Mouse (Mus musculus): ENCODE measurements at regions not wholly inside any gene's neighbourhood (a gene's known extent, or its start where the extent isn't known, plus 50 kb on each side); places are given as distances from the start of the nearest gene placed in this dataset.

- Histone ChIP-seq H3K4me1 (replicated peaks; ENCODE audit: control insufficient read depth, insufficient read depth, low read length) (peaks cover 4% of the 10 kb centered on the region; the same call in 1 of the 2 replicates), H3K4me2 (ENCODE audit: low read depth, low read length, severe bottlenecking) (no peak overlapping the region), H3K36me3 (ENCODE audit: control insufficient read depth, insufficient read depth, low read length) (no peaks in the 10 kb centered on the region), H3K27ac (ENCODE audit: low read depth, low read length) (no peak overlapping the region), H3K4me3 (ENCODE audit: low read depth, low read length) (no peak overlapping the region), H3K9me3 (ENCODE audit: control insufficient read depth, low read length) (no peaks in the 10 kb centered on the region), H3K27me3 (ENCODE audit: control insufficient read depth, insufficient read depth, low read length) (peaks cover 2% of the 10 kb centered on the region; the same call in 1 of the 2 replicates), H3K9ac (ENCODE audit: low read length) (no peak overlapping the region)
- ATAC-seq (replicated peaks; ENCODE audit: low FRiP score) (no peak), DNase-seq (ENCODE audit: low spot score) (no peak)
- WGBS, result 28% methylated on average over 2 of the region's 2 CpGs
Measured at GRCm38 (mm10) chr2:146744396-146744795, 111.3 kb upstream of the Kiz start.

GRCm38 (mm10) chr2:146745012-146745682 lies 110.5 kb upstream of the Kiz start:
- H3K9ac ChIP-seq (ENCODE audit: low read length), result no peak overlapping the region; the same call in 1 of the 2 replicates
- no peaks in the 10 kb centered on the region for H3K36me3 ChIP-seq (ENCODE audit: control insufficient read depth, insufficient read depth, low read length)
- WGBS, result 52% methylated on average over 18 of the region's 18 CpGs
- no peak overlapping the region; the same call in 1 of the 2 replicates for H3K4me3 ChIP-seq (ENCODE audit: low read depth, low read length)
- H3K27me3 ChIP-seq (ENCODE audit: control insufficient read depth, insufficient read depth, low read length), result peaks cover 2% of the 10 kb centered on the region; the same call in 1 of the 2 replicates
- no peak overlapping the region for H3K27ac ChIP-seq (ENCODE audit: low read depth, low read length)
- DNase-seq (ENCODE audit: low spot score) (no peak), ATAC-seq (replicated peaks; ENCODE audit: low FRiP score) (no peak; the same call in none of the 2 replicates)
- peaks cover 4% of the 10 kb centered on the region; the same call in 1 of the 2 replicates for H3K4me1 ChIP-seq (replicated peaks; ENCODE audit: control insufficient read depth, insufficient read depth, low read length)
- H3K4me2 ChIP-seq (ENCODE audit: low read depth, low read length, severe bottlenecking), result 0 out of 2 replicates have a peak overlapping the region, but pooled peaks have one; percentile 22
- no peaks in the 10 kb centered on the region for H3K9me3 ChIP-seq (ENCODE audit: control insufficient read depth, low read length)

GRCm38 (mm10) chr2:146745683-146746047 lies 110.0 kb upstream of the Kiz start:
- H3K4me2 ChIP-seq (ENCODE audit: low read depth, low read length, severe bottlenecking), result 0 out of 2 replicates have a peak overlapping the region, but pooled peaks have one; percentile 22
- peaks cover 2% of the 10 kb centered on the region; the same call in 1 of the 2 replicates for H3K27me3 ChIP-seq (ENCODE audit: control insufficient read depth, insufficient read depth, low read length)
- no peaks in the 10 kb centered on the region for H3K36me3 ChIP-seq (ENCODE audit: control insufficient read depth, insufficient read depth, low read length)
- H3K4me3 ChIP-seq (ENCODE audit: low read depth, low read length), result no peak overlapping the region; the same call in 1 of the 2 replicates
- no peaks in the 10 kb centered on the region for H3K9me3 ChIP-seq (ENCODE audit: control insufficient read depth, low read length)
- H3K4me1 ChIP-seq (replicated peaks; ENCODE audit: control insufficient read depth, insufficient read depth, low read length), result peaks cover 4% of the 10 kb centered on the region; the same call in 1 of the 2 replicates
- no peak overlapping the region for H3K27ac ChIP-seq (ENCODE audit: low read depth, low read length)
- no peak overlapping the region; the same call in 1 of the 2 replicates for H3K9ac ChIP-seq (ENCODE audit: low read length)
- ATAC-seq (replicated peaks; ENCODE audit: low FRiP score), result peak; percentile 51; the same call in 1 of the 2 replicates
- WGBS, result 47% methylated on average over 12 of the region's 12 CpGs
- DNase-seq (ENCODE audit: low spot score), result no peak

- WGBS, result 42% methylated on average over 2 of the region's 2 CpGs
- DNase-seq (ENCODE audit: low spot score), result no peak
- H3K36me3 ChIP-seq (ENCODE audit: control insufficient read depth, insufficient read depth, low read length), result no peaks in the 10 kb centered on the region
- no peak for ATAC-seq (replicated peaks; ENCODE audit: low FRiP score)
- no peaks in the 10 kb centered on the region for H3K9me3 ChIP-seq (ENCODE audit: control insufficient read depth, low read length)
- no peak overlapping the region for H3K4me2 ChIP-seq (ENCODE audit: low read depth, low read length, severe bottlenecking)
- H3K4me3 ChIP-seq (ENCODE audit: low read depth, low read length), result no peak overlapping the region
- H3K27me3 ChIP-seq (ENCODE audit: control insufficient read depth, insufficient read depth, low read length), result no peaks in the 10 kb centered on the region
- no peak overlapping the region for H3K27ac ChIP-seq (ENCODE audit: low read depth, low read length)
- no peak overlapping the region for H3K9ac ChIP-seq (ENCODE audit: low read length)
- 0 out of 2 replicates have a peak, but pooled peaks cover 2% of the 10 kb centered on the region for H3K4me1 ChIP-seq (replicated peaks; ENCODE audit: control insufficient read depth, insufficient read depth, low read length)
Measured at GRCm38 (mm10) chr2:146753988-146754387, 101.7 kb upstream of the Kiz start.

- Histone ChIP-seq H3K4me1 (replicated peaks; ENCODE audit: control insufficient read depth, insufficient read depth, low read length) (no peaks in the 10 kb centered on the region; the same call in 1 of the 2 replicates), H3K4me2 (ENCODE audit: low read depth, low read length, severe bottlenecking) (no peak overlapping the region), H3K4me3 (ENCODE audit: low read depth, low read length) (no peak overlapping the region), H3K27me3 (ENCODE audit: control insufficient read depth, insufficient read depth, low read length) (peaks cover 2% of the 10 kb centered on the region; the same call in 1 of the 2 replicates), H3K9ac (ENCODE audit: low read length) (no peak overlapping the region), H3K36me3 (ENCODE audit: control insufficient read depth, insufficient read depth, low read length) (no peaks in the 10 kb centered on the region), H3K27ac (ENCODE audit: low read depth, low read length) (no peak overlapping the region), H3K9me3 (ENCODE audit: control insufficient read depth, low read length) (no peaks in the 10 kb centered on the region)
- DNase-seq (ENCODE audit: low spot score) (no peak), ATAC-seq (replicated peaks; ENCODE audit: low FRiP score) (peak; percentile 65)
- WGBS, result 56% methylated on average over 18 of the region's 18 CpGs
Measured at GRCm38 (mm10) chr2:146763522-146764144, 92.0 kb upstream of the Kiz start.

- ATAC-seq (replicated peaks; ENCODE audit: low FRiP score) (0 out of 2 replicates have a peak, but pooled peaks have one; percentile 8), DNase-seq (ENCODE audit: low spot score) (no peak)
- 72% methylated on average over 12 of the region's 12 CpGs for WGBS
- Histone ChIP-seq H3K36me3 (ENCODE audit: control insufficient read depth, insufficient read depth, low read length) (no peaks in the 10 kb centered on the region), H3K27ac (ENCODE audit: low read depth, low read length) (no peak overlapping the region; the same call in 1 of the 2 replicates), H3K4me2 (ENCODE audit: low read depth, low read length, severe bottlenecking) (no peak overlapping the region), H3K27me3 (ENCODE audit: control insufficient read depth, insufficient read depth, low read length) (peaks cover 2% of the 10 kb centered on the region; the same call in 1 of the 2 replicates), H3K4me3 (ENCODE audit: low read depth, low read length) (no peak overlapping the region), H3K4me1 (replicated peaks; ENCODE audit: control insufficient read depth, insufficient read depth, low read length) (no peaks in the 10 kb centered on the region; the same call in 1 of the 2 replicates), H3K9me3 (ENCODE audit: control insufficient read depth, low read length) (no peaks in the 10 kb centered on the region), H3K9ac (ENCODE audit: low read length) (no peak overlapping the region)
Measured at GRCm38 (mm10) chr2:146764313-146765255, 91.1 kb upstream of the Kiz start.

- Histone ChIP-seq H3K36me3 (ENCODE audit: control insufficient read depth, insufficient read depth, low read length) (no peaks in the 10 kb centered on the region), H3K9ac (ENCODE audit: low read length) (no peak overlapping the region), H3K27ac (ENCODE audit: low read depth, low read length) (no peak overlapping the region), H3K27me3 (ENCODE audit: control insufficient read depth, insufficient read depth, low read length) (no peaks in the 10 kb centered on the region), H3K4me1 (replicated peaks; ENCODE audit: control insufficient read depth, insufficient read depth, low read length) (no peaks in the 10 kb centered on the region), H3K9me3 (ENCODE audit: control insufficient read depth, low read length) (no peaks in the 10 kb centered on the region), H3K4me2 (ENCODE audit: low read depth, low read length, severe bottlenecking) (no peak overlapping the region), H3K4me3 (ENCODE audit: low read depth, low read length) (no peak overlapping the region)
- no peak for ATAC-seq (replicated peaks; ENCODE audit: low FRiP score)
- WGBS, result 16% methylated on average over 2 of the region's 2 CpGs
- no peak for DNase-seq (ENCODE audit: low spot score)
Measured at GRCm38 (mm10) chr2:146774876-146775275, 80.8 kb upstream of the Kiz start.
